Mouse (Mus musculus): Measurements from ENCODE around the gene Clpsl2.

- TF ChIP-seq POLR2A (IDR thresholded peaks at IDR 0.05; ENCODE audit: low read depth, low read length) = no peak
- no peak for TF ChIP-seq CTCF (IDR thresholded peaks at IDR 0.05; ENCODE audit: borderline replicate concordance, insufficient read depth, low read length)
Observed at GRCm38 (mm10) chr17:28548550-28548949, 661 bp upstream of the Clpsl2 start.
